Mouse (Mus musculus) liver, embryonic 16.5 days (tissue): ENCODE measurements around the gene Plekhg3. TPM values are rescaled to one million over a fixed set of nuclear protein-coding genes. Genes with fewer than 3 reads are reported as not detected.

Experiments used
- ATAC-seq: fragments of 200-750 bp; cut with Nextera tagmentation; 2 replicates; pipeline ENCODE4 v1.8.0; 2017; ENCODE audit warnings: low read depth, mild to moderate bottlenecking, moderate number of reproducible peaks, moderate library complexity
- H3K27ac ChIP-seq: fragments of 300-500 bp; sonication (generic); 2 replicates; pipeline ENCODE4 v1.5.1; 2014; ENCODE audit warnings: mild to moderate bottlenecking, low read length
- H3K27me3 ChIP-seq: fragments of 300-500 bp; sonication (generic); 2 replicates; pipeline ENCODE4 v1.6.1; 2014; ENCODE audit warnings: low read depth, low read length, mixed read lengths; ENCODE audit not compliant: control insufficient read depth, insufficient read depth
- H3K36me3 ChIP-seq: fragments of 300-500 bp; sonication (generic); 2 replicates; pipeline ENCODE4 v1.6.1; 2014; ENCODE audit warnings: mild to moderate bottlenecking; ENCODE audit not compliant: control insufficient read depth, insufficient read depth
- H3K4me1 ChIP-seq: fragments of 300-500 bp; sonication (generic); 2 replicates; pipeline ENCODE4 v1.6.1; 2014; ENCODE audit warnings: low read depth, low read length, mixed read lengths; ENCODE audit not compliant: control insufficient read depth
- H3K4me2 ChIP-seq: fragments of 300-500 bp; sonication (generic); 2 replicates; pipeline ENCODE4 v1.6.1; 2014; ENCODE audit warnings: low read depth, low read length, mixed read lengths
- H3K4me3 ChIP-seq: fragments of 300-500 bp; sonication (generic); 2 replicates; pipeline ENCODE4 v1.5.1; 2014; ENCODE audit warnings: low read depth, mild to moderate bottlenecking, low read length
- H3K9ac ChIP-seq: fragments of 300-500 bp; sonication (generic); 2 replicates; pipeline ENCODE4 v1.6.1; 2014; ENCODE audit warnings: low read depth, low read length
- H3K9me3 ChIP-seq: fragments of 300-500 bp; sonication (generic); replicated peaks from 2 replicates; pipeline ENCODE4 v1.6.1; 2016; ENCODE audit warnings: low read length; ENCODE audit not compliant: control insufficient read depth
- WGBS: fragments of 180-500 bp; shearing (Covaris S2); extraction: QIAGEN DNeasy Blood & Tissue Kit; methylation state at CpG from one replicate; pipeline ENCODE4 v1.1.7; 2014; ENCODE audit not compliant: insufficient replicate concordance; 5-methylcytosine and 5-hydroxymethylcytosine counted together
- polyA plus RNA-seq: library from polyadenylated mRNA; unstranded; fragments of >200 nt; fragmentation: Nextera tagmentation; extraction: Ambion mirVana; gene quantifications from 2 replicates; pipeline ENCODE4 v1.2.1, GENCODE M21; 2015

Plekhg3 gene
- polyA plus RNA-seq, 1 experiment from 2014 or later, result 5.5 TPM

GRCm38 (mm10) chr12:76577858-76578257 is 47.2 kb downstream of the Plekhg3 start:
- Histone ChIP-seq H3K4me3 (no peak overlapping the region), H3K9ac (no peak overlapping the region), H3K9me3 (no peaks in the 10 kb centered on the region), H3K4me2 (no peak overlapping the region), H3K4me1 (peaks cover 11% of the 10 kb centered on the region), H3K36me3 (no peaks in the 10 kb centered on the region; the same call in 1 of the 2 replicates), H3K27me3 (no peaks in the 10 kb centered on the region), H3K27ac (no peak overlapping the region)
- ATAC-seq, result no peak
- WGBS, result 68% methylated on average over 16 of the region's 16 CpGs

GRCm38 (mm10) chr12:76578465-76578864 is 47.8 kb downstream of the Plekhg3 start:
- Histone ChIP-seq H3K4me1 (peaks cover 14% of the 10 kb centered on the region), H3K4me2 (no peak overlapping the region), H3K27me3 (no peaks in the 10 kb centered on the region), H3K4me3 (no peak overlapping the region), H3K9ac (no peak overlapping the region), H3K36me3 (no peaks in the 10 kb centered on the region; the same call in 1 of the 2 replicates), H3K9me3 (no peaks in the 10 kb centered on the region), H3K27ac (no peak overlapping the region)
- ATAC-seq, result no peak
- WGBS, result 71% methylated on average over 2 of the region's 2 CpGs

- no peak overlapping the region for H3K4me2 ChIP-seq
- 42% methylated on average over 1 of the region's 1 CpGs for WGBS
- no peak overlapping the region for H3K4me3 ChIP-seq
- no peak for ATAC-seq
- H3K9ac ChIP-seq, result no peak overlapping the region
- no peak overlapping the region for H3K27ac ChIP-seq
- H3K36me3 ChIP-seq, result no peaks in the 10 kb centered on the region; the same call in 1 of the 2 replicates
- H3K4me1 ChIP-seq, result peaks cover 14% of the 10 kb centered on the region
- H3K27me3 ChIP-seq, result no peaks in the 10 kb centered on the region
- no peaks in the 10 kb centered on the region for H3K9me3 ChIP-seq
Observed at GRCm38 (mm10) chr12:76579806-76580205, 49.1 kb downstream of the Plekhg3 start.

- Histone ChIP-seq H3K27ac (no peak overlapping the region), H3K4me1 (peaks cover 4% of the 10 kb centered on the region; the same call in 1 of the 2 replicates), H3K27me3 (no peaks in the 10 kb centered on the region), H3K36me3 (no peaks in the 10 kb centered on the region), H3K9ac (no peak overlapping the region), H3K9me3 (0 out of 2 replicates have a peak, but pooled peaks cover 2% of the 10 kb centered on the region), H3K4me2 (no peak overlapping the region), H3K4me3 (no peak overlapping the region)
- 70% methylated on average over 3 of the region's 3 CpGs for WGBS
- ATAC-seq, result no peak
Observed at GRCm38 (mm10) chr12:76582139-76582538, 51.4 kb downstream of the Plekhg3 start.

- Histone ChIP-seq H3K27ac (no peak overlapping the region), H3K9me3 (0 out of 2 replicates have a peak, but pooled peaks cover 2% of the 10 kb centered on the region), H3K36me3 (no peaks in the 10 kb centered on the region), H3K27me3 (no peaks in the 10 kb centered on the region), H3K4me1 (peaks cover 4% of the 10 kb centered on the region; the same call in 1 of the 2 replicates), H3K4me2 (no peak overlapping the region), H3K9ac (no peak overlapping the region), H3K4me3 (no peak overlapping the region)
- ATAC-seq, result no peak
- WGBS, result 14% methylated on average over 6 of the region's 6 CpGs
Observed at GRCm38 (mm10) chr12:76582841-76583240, 52.1 kb downstream of the Plekhg3 start.

GRCm38 (mm10) chr12:76583454-76583853 is 52.8 kb downstream of the Plekhg3 start:
- H3K4me2 ChIP-seq, result no peak overlapping the region
- 70% methylated on average over 7 of the region's 7 CpGs for WGBS
- H3K4me3 ChIP-seq, result no peak overlapping the region

GRCm38 (mm10) chr12:76585028-76585427 is 54.3 kb downstream of the Plekhg3 start:
- H3K9me3 ChIP-seq, result 0 out of 2 replicates have a peak, but pooled peaks cover 2% of the 10 kb centered on the region
- no peak overlapping the region for H3K4me2 ChIP-seq
- no peak overlapping the region for H3K27ac ChIP-seq
- H3K4me3 ChIP-seq, result no peak overlapping the region
- no peak overlapping the region for H3K9ac ChIP-seq
- H3K36me3 ChIP-seq, result no peaks in the 10 kb centered on the region
- H3K4me1 ChIP-seq, result peaks cover 4% of the 10 kb centered on the region; the same call in 1 of the 2 replicates
- ATAC-seq, result no peak
- no peaks in the 10 kb centered on the region; the same call in 1 of the 2 replicates for H3K27me3 ChIP-seq

More at GRCm38 (mm10) chr12:76583454-76583853, 52.8 kb downstream of the Plekhg3 start:
- H3K9me3 ChIP-seq, result 0 out of 2 replicates have a peak, but pooled peaks cover 2% of the 10 kb centered on the region
- peaks cover 4% of the 10 kb centered on the region; the same call in 1 of the 2 replicates for H3K4me1 ChIP-seq
- H3K36me3 ChIP-seq, result no peaks in the 10 kb centered on the region
- ATAC-seq, result no peak
- no peak overlapping the region for H3K27ac ChIP-seq
- no peak overlapping the region for H3K9ac ChIP-seq
- no peaks in the 10 kb centered on the region for H3K27me3 ChIP-seq

GRCm38 (mm10) chr12:76587357-76587756 is 56.7 kb downstream of the Plekhg3 start:
- Histone ChIP-seq H3K27me3 (no peaks in the 10 kb centered on the region; the same call in 1 of the 2 replicates), H3K9me3 (0 out of 2 replicates have a peak, but pooled peaks cover 2% of the 10 kb centered on the region), H3K4me1 (peaks cover 5% of the 10 kb centered on the region), H3K36me3 (no peaks in the 10 kb centered on the region), H3K27ac (no peak overlapping the region), H3K4me2 (no peak overlapping the region), H3K9ac (no peak overlapping the region), H3K4me3 (no peak overlapping the region)
- 59% methylated on average over 11 of the region's 11 CpGs for WGBS
- ATAC-seq, result no peak

- Histone ChIP-seq H3K9ac (no peak overlapping the region), H3K4me3 (no peak overlapping the region), H3K27me3 (no peaks in the 10 kb centered on the region; the same call in 1 of the 2 replicates), H3K27ac (no peak overlapping the region), H3K36me3 (no peaks in the 10 kb centered on the region), H3K4me1 (peaks cover 22% of the 10 kb centered on the region), H3K9me3 (0 out of 2 replicates have a peak, but pooled peaks cover 2% of the 10 kb centered on the region), H3K4me2 (no peak overlapping the region)
- 57% methylated on average over 6 of the region's 6 CpGs for WGBS
- no peak for ATAC-seq
Observed at GRCm38 (mm10) chr12:76589531-76589930, 58.8 kb downstream of the Plekhg3 start.
